Mouse (Mus musculus) neural tube, embryonic 14.5 days (tissue): ENCODE data around the gene Gm17334. TPM values are rescaled to one million over a fixed set of nuclear protein-coding genes. Genes with fewer than 3 reads are reported as not detected.
A peak's percentile ranks its signal among the peaks of the same experiment; 100 is the strongest.

Source experiments
- ATAC-seq: fragments of 200-750 bp; cut with Nextera tagmentation; 2 replicates; pipeline ENCODE4 v1.8.0; 2017; ENCODE audit warnings: low read depth, mild to moderate bottlenecking, moderate TSS enrichment, moderate library complexity
- H3K27ac ChIP-seq: fragments of 300-500 bp; sonication (generic); 2 replicates; pipeline ENCODE4 v1.5.1; 2014; ENCODE audit warnings: low read depth, mild to moderate bottlenecking, control low read depth, low read length, moderate library complexity, mixed read lengths
- H3K27me3 ChIP-seq: fragments of 300-500 bp; sonication (generic); 2 replicates; pipeline ENCODE4 v1.6.1; 2014; ENCODE audit warnings: low read length; ENCODE audit not compliant: control insufficient read depth, insufficient read depth
- H3K36me3 ChIP-seq: fragments of 300-500 bp; sonication (generic); 2 replicates; pipeline ENCODE4 v1.6.1; 2014; ENCODE audit warnings: low read length, mixed read lengths; ENCODE audit not compliant: control insufficient read depth, insufficient read depth
- H3K4me1 ChIP-seq: fragments of 300-500 bp; sonication (generic); 2 replicates; pipeline ENCODE4 v1.6.1; 2014; ENCODE audit warnings: low read length; ENCODE audit not compliant: control insufficient read depth, insufficient read depth
- H3K4me2 ChIP-seq: fragments of 300-500 bp; sonication (generic); 2 replicates; pipeline ENCODE4 v1.6.1; 2014; ENCODE audit warnings: mild to moderate bottlenecking, low read depth, low read length, control low read depth
- H3K4me3 ChIP-seq: fragments of 300-500 bp; sonication (generic); 2 replicates; pipeline ENCODE4 v1.5.1; 2014; ENCODE audit warnings: low read depth, low read length, control low read depth, mixed read lengths
- H3K9ac ChIP-seq: fragments of 300-500 bp; sonication (generic); replicated peaks from 2 replicates; pipeline ENCODE4 v1.6.1; 2014; ENCODE audit warnings: low read depth, mild to moderate bottlenecking, control low read depth, low read length, mixed read lengths
- H3K9me3 ChIP-seq: fragments of 300-500 bp; sonication (generic); 2 replicates; pipeline ENCODE4 v1.6.1; 2016; ENCODE audit warnings: low read length; ENCODE audit not compliant: control insufficient read depth
- WGBS: fragments of 180-500 bp; shearing (Covaris S2); extraction: QIAGEN DNeasy Blood & Tissue Kit; methylation state at CpG from one replicate; pipeline ENCODE4 v1.1.7; 2014; 5-methylcytosine and 5-hydroxymethylcytosine counted together
- polyA plus RNA-seq: library from polyadenylated mRNA; unstranded; fragments of >200 nt; fragmentation: Nextera tagmentation; extraction: Ambion mirVana; gene quantifications from 2 replicates; pipeline ENCODE4 v1.2.1, GENCODE M21; 2014

Gene Gm17334
- polyA plus RNA-seq, 1 experiment from 2014 or later = not detected

DNA sequence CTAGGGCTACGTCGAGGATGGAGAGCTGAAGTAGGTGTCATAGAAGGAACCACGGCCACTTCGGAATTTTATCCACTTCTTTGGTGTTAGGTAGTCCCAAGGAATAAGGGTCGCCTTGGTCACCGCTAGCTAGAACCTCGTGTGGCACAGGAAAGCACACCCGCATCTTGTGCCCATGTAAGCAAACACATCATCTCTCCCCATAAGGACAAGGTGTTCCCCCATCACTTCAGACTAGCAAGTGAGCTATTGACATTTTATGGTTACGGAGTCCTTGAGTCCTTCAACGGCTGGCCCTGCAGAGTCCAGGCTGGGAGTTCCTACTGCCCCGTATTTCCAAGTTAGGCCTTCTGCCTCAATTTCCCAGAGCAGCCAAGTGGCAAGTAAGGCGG is 3.8 kb downstream of the Gm17334 start:
- Histone ChIP-seq H3K4me2 (peak overlapping the region; percentile 98; the same call in 1 of the 2 replicates), H3K9me3 (no peaks in the 10 kb centered on the region), H3K4me3 (peak overlapping the region; percentile 70; the same call in 1 of the 2 replicates), H3K36me3 (no peaks in the 10 kb centered on the region), H3K9ac (no peak overlapping the region), H3K27me3 (peaks cover 7% of the 10 kb centered on the region), H3K27ac (no peak overlapping the region), H3K4me1 (no peaks in the 10 kb centered on the region)
- ATAC-seq = no peak
- WGBS = 56% methylated on average over 12 of the region's 12 CpGs

DNA sequence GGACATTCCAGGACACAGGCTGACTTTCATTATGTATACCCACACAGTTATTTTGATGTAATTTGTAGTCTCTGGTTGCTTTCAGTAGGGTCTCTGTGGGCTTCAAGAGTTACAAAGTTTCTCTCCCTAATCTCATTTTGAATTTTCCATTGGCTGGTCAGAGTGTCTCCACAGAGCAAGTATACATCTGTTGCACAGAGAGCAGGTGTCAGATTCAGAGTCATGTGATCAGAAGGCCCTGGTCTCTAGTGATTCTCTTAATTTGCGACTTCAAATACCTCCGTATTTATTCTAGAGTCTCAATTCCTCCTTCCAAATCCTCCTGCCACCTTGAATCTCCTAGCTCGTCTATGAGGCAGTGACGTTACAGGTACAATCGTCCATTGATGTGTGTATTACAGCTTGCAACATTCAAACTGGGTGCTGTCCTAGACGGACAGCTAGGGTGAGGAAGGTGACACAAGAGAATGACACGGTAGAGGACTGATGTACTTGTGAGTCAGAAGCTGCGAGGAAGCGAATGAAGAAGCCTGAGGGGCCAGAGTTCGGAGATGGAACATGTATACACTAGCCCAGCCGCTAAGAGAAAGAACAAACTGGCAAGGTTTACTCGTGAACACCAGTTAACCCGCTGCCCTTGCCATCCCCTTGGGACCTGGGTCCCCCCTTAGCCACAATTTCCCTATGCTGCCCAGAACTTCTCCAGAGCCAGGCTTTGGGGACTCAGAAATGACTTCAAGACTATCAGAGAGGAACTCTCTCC is 4.4 kb downstream of the Gm17334 start:
- Histone ChIP-seq H3K36me3 (no peaks in the 10 kb centered on the region), H3K27ac (no peak overlapping the region), H3K4me3 (no peak overlapping the region), H3K9ac (no peak overlapping the region), H3K4me1 (peaks cover 1% of the 10 kb centered on the region), H3K9me3 (no peaks in the 10 kb centered on the region), H3K27me3 (peaks cover 9% of the 10 kb centered on the region), H3K4me2 (no peak overlapping the region)
- ATAC-seq = no peak
- 81% methylated on average over 13 of the region's 13 CpGs for WGBS

DNA sequence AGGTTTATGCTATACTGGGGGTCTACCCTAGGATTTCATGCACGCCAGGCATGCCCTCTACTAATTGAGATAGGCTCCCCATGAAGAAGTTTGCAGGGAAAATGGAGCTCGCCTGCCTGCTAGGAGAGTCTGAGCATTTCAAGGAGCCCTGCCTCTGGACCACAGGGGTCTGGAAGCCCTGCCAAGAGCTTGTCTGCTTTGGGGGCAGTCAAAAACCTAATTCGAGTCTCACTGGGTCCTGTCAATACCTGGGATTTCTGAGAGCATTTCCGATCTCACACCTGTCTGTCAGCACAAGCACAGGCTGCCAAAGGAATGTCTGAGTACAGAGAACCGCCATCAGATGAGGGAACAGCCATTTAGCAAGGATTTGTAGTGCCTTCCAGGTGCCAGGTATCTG is 8.4 kb downstream of the Gm17334 start:
- Histone ChIP-seq H3K4me1 (peaks cover 10% of the 10 kb centered on the region), H3K4me3 (no peak overlapping the region), H3K9ac (no peak overlapping the region), H3K27me3 (peaks cover 15% of the 10 kb centered on the region), H3K36me3 (no peaks in the 10 kb centered on the region), H3K27ac (no peak overlapping the region), H3K9me3 (no peaks in the 10 kb centered on the region), H3K4me2 (no peak overlapping the region)
- 57% methylated on average over 5 of the region's 5 CpGs for WGBS
- no peak for ATAC-seq

DNA sequence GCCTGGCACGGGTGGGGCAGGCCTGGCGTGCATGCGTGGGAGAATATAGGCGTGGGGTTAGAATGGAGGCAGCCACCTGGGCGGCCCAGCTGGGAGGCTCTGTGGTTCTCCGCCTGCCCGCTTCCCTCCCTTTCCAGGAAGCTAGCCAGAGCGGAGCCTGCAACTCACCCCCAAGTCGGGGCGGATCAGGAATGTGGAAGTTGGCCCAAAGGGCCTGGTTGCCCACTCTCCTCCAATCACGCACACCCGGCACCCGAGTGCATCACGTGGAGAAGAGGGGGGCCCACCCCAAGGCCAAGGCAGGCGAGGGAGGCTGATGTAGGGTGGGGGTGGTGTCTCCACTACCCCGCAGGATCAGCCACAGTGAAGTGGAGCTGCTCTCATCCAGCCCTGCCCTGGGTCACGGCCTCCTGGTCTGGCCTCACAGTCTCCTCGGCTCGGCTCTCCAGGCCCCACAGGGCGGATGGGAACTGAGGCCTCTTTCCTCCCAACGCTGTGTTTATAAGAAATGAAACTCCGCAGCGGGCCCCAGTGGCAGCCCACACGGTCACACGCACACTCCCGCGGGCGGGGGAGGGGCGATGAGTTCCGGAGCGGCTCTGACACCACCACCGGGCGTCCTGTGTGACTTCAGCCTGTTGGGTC is 9.4 kb downstream of the Gm17334 start:
- peak; percentile 76 for ATAC-seq
- H3K36me3 ChIP-seq = no peaks in the 10 kb centered on the region
- peak overlapping the region; percentile 22 for H3K4me3 ChIP-seq
- H3K4me2 ChIP-seq = peak overlapping the region; percentile 63
- H3K27ac ChIP-seq = peak overlapping the region; percentile 39
- 2% methylated on average over 33 of the region's 33 CpGs for WGBS
- H3K4me1 ChIP-seq = peaks cover 10% of the 10 kb centered on the region
- peak overlapping the region; percentile 32; the same call in 1 of the 2 replicates for H3K9ac ChIP-seq
- H3K27me3 ChIP-seq = peaks cover 12% of the 10 kb centered on the region
- no peaks in the 10 kb centered on the region for H3K9me3 ChIP-seq

DNA sequence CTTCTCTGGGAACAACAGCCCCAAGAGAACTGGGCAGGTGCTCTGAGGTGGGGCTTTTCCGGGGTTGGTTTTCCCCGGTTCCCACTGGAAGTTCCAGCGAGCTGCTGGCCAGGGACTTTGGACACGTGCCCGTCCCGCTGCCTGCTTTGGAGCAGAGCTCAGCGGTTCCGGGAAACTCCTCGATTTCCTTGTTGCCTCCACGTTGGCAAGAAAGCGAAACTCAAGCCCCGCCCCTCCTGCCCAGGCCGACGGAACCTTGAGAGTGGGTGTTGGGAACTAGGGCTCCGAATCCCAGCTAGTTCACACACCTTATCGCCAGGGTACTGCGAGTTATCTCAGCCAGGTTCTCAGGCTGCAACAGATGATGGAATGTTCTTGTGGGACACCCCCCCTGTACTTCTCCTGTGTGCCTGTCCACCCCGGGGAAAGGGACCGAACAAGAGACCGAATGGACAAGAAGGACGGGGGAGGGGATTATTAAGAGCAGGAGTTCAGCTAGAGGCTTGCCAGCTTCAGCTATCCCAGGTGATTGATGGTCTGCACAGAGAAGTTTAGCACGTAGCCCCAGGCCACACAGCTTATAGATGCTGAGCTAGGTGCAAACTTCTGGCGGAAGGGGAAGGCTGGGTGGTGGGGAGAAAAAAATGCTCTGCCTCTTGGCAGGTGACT is 10.0 kb downstream of the Gm17334 start:
- ATAC-seq = no peak; the same call in 1 of the 2 replicates
- H3K27ac ChIP-seq = peak overlapping the region; percentile 39
- WGBS = 7% methylated on average over 23 of the region's 23 CpGs

DNA sequence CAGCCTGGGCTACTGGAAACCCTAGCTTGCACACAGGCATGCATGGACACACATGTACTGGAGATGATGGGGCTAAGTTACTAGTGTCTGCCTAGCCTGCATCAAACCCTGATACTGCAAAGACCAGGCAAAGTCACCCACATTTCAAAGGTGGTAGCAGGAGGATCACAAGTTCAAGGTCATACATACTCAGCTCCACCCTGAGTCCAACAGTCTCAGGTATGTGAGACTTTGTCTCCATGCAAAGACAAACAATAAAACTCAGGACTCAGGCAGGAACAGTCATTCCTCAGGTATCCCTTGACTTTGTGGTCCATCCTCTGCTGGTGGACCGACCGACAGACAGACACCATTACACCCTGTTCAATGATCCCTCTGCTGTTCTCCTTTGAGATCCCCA is 10.6 kb downstream of the Gm17334 start:
- Histone ChIP-seq H3K9me3 (no peaks in the 10 kb centered on the region), H3K4me1 (peaks cover 10% of the 10 kb centered on the region), H3K27ac (no peak overlapping the region), H3K27me3 (peaks cover 12% of the 10 kb centered on the region; the same call in 1 of the 2 replicates), H3K36me3 (no peaks in the 10 kb centered on the region), H3K4me2 (peak overlapping the region; percentile 63; the same call in 1 of the 2 replicates), H3K4me3 (no peak overlapping the region), H3K9ac (no peak overlapping the region)
- no peak for ATAC-seq
- 64% methylated on average over 2 of the region's 2 CpGs for WGBS

More for the DNA sequence above, 10.0 kb downstream of the Gm17334 start:
- H3K4me2 ChIP-seq = peak overlapping the region; percentile 63
- H3K9ac ChIP-seq = 0 out of 2 replicates have a peak overlapping the region, but pooled peaks have one; percentile 16
- H3K9me3 ChIP-seq = no peaks in the 10 kb centered on the region
- H3K4me1 ChIP-seq = peaks cover 10% of the 10 kb centered on the region
- peak overlapping the region; percentile 22; the same call in 1 of the 2 replicates for H3K4me3 ChIP-seq
- H3K27me3 ChIP-seq = peaks cover 12% of the 10 kb centered on the region; the same call in 1 of the 2 replicates
- H3K36me3 ChIP-seq = no peaks in the 10 kb centered on the region

DNA sequence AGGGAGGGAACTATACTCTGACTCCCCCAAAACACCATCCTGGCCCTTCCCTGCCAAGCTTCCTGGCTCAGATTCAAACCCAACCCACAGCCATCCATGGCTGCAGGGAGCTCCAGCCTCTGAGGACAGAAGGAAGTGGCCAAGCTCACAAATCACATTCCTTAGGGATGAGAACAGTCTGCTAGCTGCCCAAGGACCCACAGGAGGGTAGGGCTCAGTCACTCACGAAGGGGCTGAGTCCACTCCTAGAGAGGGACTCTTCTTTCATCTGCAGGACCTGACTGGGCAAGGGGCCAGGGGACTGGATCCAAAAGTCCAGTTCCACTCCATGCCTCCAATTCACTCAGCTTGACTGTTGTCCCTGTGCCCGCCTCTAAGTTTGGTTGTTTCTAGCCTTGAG is 11.2 kb downstream of the Gm17334 start:
- Histone ChIP-seq H3K36me3 (no peaks in the 10 kb centered on the region), H3K4me2 (no peak overlapping the region), H3K9me3 (no peaks in the 10 kb centered on the region), H3K4me1 (peaks cover 10% of the 10 kb centered on the region), H3K9ac (no peak overlapping the region), H3K27me3 (peaks cover 12% of the 10 kb centered on the region; the same call in 1 of the 2 replicates), H3K27ac (no peak overlapping the region), H3K4me3 (no peak overlapping the region)
- no peak for ATAC-seq
- WGBS = 54% methylated on average over 2 of the region's 2 CpGs

DNA sequence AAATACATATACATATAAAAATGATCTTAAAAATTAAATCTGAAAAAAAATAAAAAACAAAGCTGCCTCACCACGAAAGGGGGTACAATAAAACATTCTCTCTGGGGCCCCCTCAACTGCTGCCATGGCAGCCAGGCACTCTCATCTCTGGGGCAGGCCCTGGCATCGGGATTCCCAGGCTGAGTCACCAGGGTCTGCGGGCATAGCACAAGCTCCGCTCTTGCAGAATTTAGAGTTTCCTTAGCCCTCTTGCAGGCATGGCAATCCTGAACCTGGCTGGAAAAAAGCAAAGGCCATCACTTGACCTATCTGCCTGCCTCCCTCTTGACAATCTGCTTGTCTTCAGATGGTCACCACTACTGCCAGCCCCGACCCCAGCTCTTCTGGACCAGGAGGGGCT is 11.7 kb downstream of the Gm17334 start:
- no peak overlapping the region for H3K27ac ChIP-seq
- 73% methylated on average over 5 of the region's 5 CpGs for WGBS
- H3K4me2 ChIP-seq = no peak overlapping the region
- peaks cover 12% of the 10 kb centered on the region; the same call in 1 of the 2 replicates for H3K27me3 ChIP-seq
- H3K9me3 ChIP-seq = no peaks in the 10 kb centered on the region
- H3K9ac ChIP-seq = no peak overlapping the region
- H3K36me3 ChIP-seq = no peaks in the 10 kb centered on the region
- no peak for ATAC-seq
- H3K4me1 ChIP-seq = peaks cover 10% of the 10 kb centered on the region
- H3K4me3 ChIP-seq = no peak overlapping the region
